Mouse (Mus musculus) stomach, adult 2 months (tissue): ENCODE data around the gene C1s2. TPM values are rescaled to one million over a fixed set of nuclear protein-coding genes. Genes with fewer than 3 reads are reported as not detected.

ENCODE experiments used
- polyA plus RNA-seq: library from polyadenylated mRNA; depleted of rRNA; stranded (reverse); fragments of >200 nt; gene quantifications from 2 replicates; pipeline ENCODE4 v1.2.3, GENCODE M21; 2012; rRNA removed

Gene C1s2
- polyA plus RNA-seq: not detected in 2 replicates

GRCm38 (mm10) chr6:124635985-124636384, at the start of gene C1s2:
TSS of gene C1s2 (minus strand) at chr6:124636085.

GRCm38 (mm10) chr6:124662477-124663423, 26.9 kb upstream of the C1s2 start, which contains the start of gene Lpcat3:
TSS of gene Lpcat3 (plus strand) at chr6:124663027.

Other genes starting within 250 kb of the C1s2 start
- gene Pex5, start 221.0 kb downstream of the C1s2 start, polyA plus RNA-seq: 10.4 and 12.1 TPM in 2 replicates
- 0.78 and 1.2 TPM in 2 replicates for gene Clstn3, start 171.3 kb downstream of the C1s2 start, polyA plus RNA-seq
- 0.45 and 0.93 TPM in 2 replicates for gene C1rl, start 143.0 kb downstream of the C1s2 start, polyA plus RNA-seq
- gene C1ra, start 123.7 kb downstream of the C1s2 start, polyA plus RNA-seq: 8.6 and 12.3 TPM in 2 replicates
- gene C1s1, start 93.7 kb downstream of the C1s2 start, polyA plus RNA-seq: 6.9 and 17.4 TPM in 2 replicates
- 0.09 and 0.12 TPM in 2 replicates for gene C1rb, start 65.8 kb downstream of the C1s2 start, polyA plus RNA-seq
- 46.7 and 49.3 TPM in 2 replicates for gene Lpcat3, start 26.9 kb upstream of the C1s2 start, polyA plus RNA-seq
- gene Emg1, start 76.1 kb upstream of the C1s2 start, polyA plus RNA-seq: 9.4 and 10.8 TPM in 2 replicates
- gene Phb2, start 76.3 kb upstream of the C1s2 start, polyA plus RNA-seq: 83.4 and 111 TPM in 2 replicates
- 9.1 and 9.5 TPM in 2 replicates for gene Ptpn6, start 102.6 kb upstream of the C1s2 start, polyA plus RNA-seq
- 80.8 and 106 TPM in 2 replicates for gene Grcc10, start 105.3 kb upstream of the C1s2 start, polyA plus RNA-seq
- gene Gm45234, start 119.9 kb upstream of the C1s2 start, polyA plus RNA-seq: not detected in 2 replicates
- 38.7 and 38.9 TPM in 2 replicates for gene Atn1, start 120.4 kb upstream of the C1s2 start, polyA plus RNA-seq
- 4.7 and 5.5 TPM in 2 replicates for gene Eno2, start 133.6 kb upstream of the C1s2 start, polyA plus RNA-seq
- gene Lrrc23, start 143.6 kb upstream of the C1s2 start, polyA plus RNA-seq: 0.13 and 0.26 TPM in 2 replicates
- gene Spsb2, start 172.6 kb upstream of the C1s2 start, polyA plus RNA-seq: 14.1 and 16.2 TPM in 2 replicates
- gene Tpi1, start 178.2 kb upstream of the C1s2 start, polyA plus RNA-seq: 179 and 210 TPM in 2 replicates
- 36.1 and 46.9 TPM in 2 replicates for gene Usp5, start 193.4 kb upstream of the C1s2 start, polyA plus RNA-seq
- 19.8 and 24.0 TPM in 2 replicates for gene Cdca3, start 193.5 kb upstream of the C1s2 start, polyA plus RNA-seq
- gene Gnb3, start 204.2 kb upstream of the C1s2 start, polyA plus RNA-seq: 0.10 and 0.24 TPM in 2 replicates
- gene P3h3, start 221.7 kb upstream of the C1s2 start, polyA plus RNA-seq: 12.1 and 14.8 TPM in 2 replicates
- gene Gpr162, start 227.9 kb upstream of the C1s2 start, polyA plus RNA-seq: 0.77 and 0.80 TPM in 2 replicates